Mouse (Mus musculus) E14TG2a.4 (cell line): ENCODE results near the gene Pet100.

Experiments
- CTCF ChIP-seq: conservative IDR thresholded peaks from 2 replicates; pipeline ENCODE4 v1.5.1; 2014; ENCODE audit warnings: low read length
- NANOG ChIP-seq: IDR thresholded peaks from 2 replicates; pipeline ENCODE4 v1.6.1; 2014; ENCODE audit warnings: borderline replicate concordance, low read length, mixed read lengths

DNA sequence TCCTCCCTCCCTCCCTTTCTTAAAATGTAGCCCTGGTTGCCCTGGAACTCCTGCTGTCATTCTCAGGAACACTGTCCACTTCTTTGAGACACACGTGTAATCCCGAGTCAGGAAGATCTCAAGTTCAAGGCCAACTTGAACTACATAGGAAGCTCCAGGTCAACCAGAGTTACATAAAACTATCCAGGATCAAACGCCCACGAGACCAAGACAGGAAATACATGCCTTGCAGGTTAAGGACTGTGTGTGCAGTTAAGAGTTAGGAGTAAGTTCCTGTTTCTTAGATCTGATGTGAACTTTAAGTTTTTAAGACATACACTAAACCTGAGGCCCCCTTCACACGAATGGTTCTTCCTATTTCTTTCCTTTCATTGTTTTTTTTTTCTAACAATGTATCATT lies 5.6 kb downstream of the Pet100 start:
- TF ChIP-seq CTCF (no peak), NANOG (no peak)
